Mouse (Mus musculus) intestine, embryonic 16.5 days (tissue): Measurements from ENCODE around the gene Kmt5c. TPM values are rescaled to one million over a fixed set of nuclear protein-coding genes. Genes with fewer than 3 reads are reported as not detected.

Experiments
- ATAC-seq: fragments of 200-750 bp; cut with Nextera tagmentation; 2 replicates; pipeline ENCODE4 v1.8.0; 2017; ENCODE audit warnings: moderate TSS enrichment, moderate library complexity
- H3K27ac ChIP-seq: fragments of 300-500 bp; sonication (generic); 2 replicates; pipeline ENCODE4 v1.5.1; 2014; ENCODE audit warnings: mild to moderate bottlenecking, low read length
- H3K27me3 ChIP-seq: fragments of 300-500 bp; sonication (generic); replicated peaks from 2 replicates; pipeline ENCODE4 v1.6.1; 2014; ENCODE audit warnings: low read length, control low read depth, mixed read lengths; ENCODE audit not compliant: control insufficient read depth, insufficient read depth
- H3K36me3 ChIP-seq: fragments of 300-500 bp; sonication (generic); 2 replicates; pipeline ENCODE4 v1.6.1; 2014; ENCODE audit warnings: low read length, control low read depth; ENCODE audit not compliant: control insufficient read depth, insufficient read depth
- H3K4me1 ChIP-seq: fragments of 300-500 bp; sonication (generic); 2 replicates; pipeline ENCODE4 v1.6.1; 2014; ENCODE audit warnings: low read length, control low read depth, mixed read lengths; ENCODE audit not compliant: control insufficient read depth, insufficient read depth
- H3K4me2 ChIP-seq: fragments of 300-500 bp; sonication (generic); 2 replicates; pipeline ENCODE4 v1.6.1; 2014; ENCODE audit warnings: low read depth, low read length, control low read depth
- H3K4me3 ChIP-seq: fragments of 300-500 bp; sonication (generic); 2 replicates; pipeline ENCODE4 v1.5.1; 2014; ENCODE audit warnings: mild to moderate bottlenecking, low read length
- H3K9ac ChIP-seq: fragments of 300-500 bp; sonication (generic); 2 replicates; pipeline ENCODE4 v1.6.1; 2014; ENCODE audit warnings: low read depth, low read length
- H3K9me3 ChIP-seq: fragments of 300-500 bp; sonication (generic); 2 replicates; pipeline ENCODE4 v1.6.1; 2016; ENCODE audit warnings: low read length, control low read depth; ENCODE audit not compliant: control insufficient read depth
- WGBS: fragments of 180-500 bp; shearing (Covaris S2); extraction: QIAGEN DNeasy Blood & Tissue Kit; methylation state at CpG from one replicate; pipeline ENCODE4 v1.1.7; 2014; 5-methylcytosine and 5-hydroxymethylcytosine counted together
- polyA plus RNA-seq: library from polyadenylated mRNA; unstranded; fragments of >200 nt; fragmentation: Nextera tagmentation; extraction: Ambion mirVana; gene quantifications from 2 replicates; pipeline ENCODE4 v1.2.1, GENCODE M21; 2015

Kmt5c gene
- polyA plus RNA-seq, 1 experiment from 2014 or later = 76.0 TPM

DNA sequence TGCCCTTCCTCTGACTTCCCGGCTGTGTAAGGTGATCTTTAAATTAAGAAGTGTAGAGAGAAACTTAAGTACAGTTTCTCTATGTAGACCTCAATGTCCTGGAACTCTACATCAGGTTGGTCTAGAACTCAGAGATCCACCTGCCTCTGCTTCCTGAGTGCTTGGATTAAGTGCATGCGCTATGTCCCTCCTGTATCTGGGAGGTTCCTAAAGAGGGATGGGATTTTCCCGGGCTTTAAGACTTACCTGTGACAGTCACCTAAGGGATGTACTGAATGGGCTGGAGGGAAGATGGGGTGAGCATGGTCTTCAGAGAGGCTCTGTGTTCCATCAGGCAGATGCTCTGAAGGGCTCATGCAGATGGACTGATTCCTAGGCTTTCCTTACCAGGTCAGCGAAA lies 53.8 kb downstream of the Kmt5c start:
- Histone ChIP-seq H3K9ac (peak overlapping the region; percentile 97), H3K4me3 (peak overlapping the region; percentile 87), H3K27ac (peak overlapping the region; percentile 95), H3K4me1 (peaks cover 23% of the 10 kb centered on the region), H3K27me3 (no peaks in the 10 kb centered on the region), H3K9me3 (no peaks in the 10 kb centered on the region), H3K36me3 (peaks cover 19% of the 10 kb centered on the region), H3K4me2 (peak overlapping the region; percentile 92)
- 35% methylated on average over 4 of the region's 4 CpGs for WGBS
- no peak for ATAC-seq

GRCm38 (mm10) chr7:4794631-4795168 lies 54.8 kb downstream of the Kmt5c start:
- H3K4me3 ChIP-seq = peak overlapping the region; percentile 87; the same call in 1 of the 2 replicates

GRCm38 (mm10) chr7:4795767-4796433 lies 56.0 kb downstream of the Kmt5c start:
- no peak overlapping the region; the same call in 1 of the 2 replicates for H3K27ac ChIP-seq
- H3K9me3 ChIP-seq = no peaks in the 10 kb centered on the region
- H3K36me3 ChIP-seq = peaks cover 19% of the 10 kb centered on the region
- H3K27me3 ChIP-seq = no peaks in the 10 kb centered on the region
- 70% methylated on average over 7 of the region's 7 CpGs for WGBS
- H3K4me1 ChIP-seq = peaks cover 17% of the 10 kb centered on the region
- H3K9ac ChIP-seq = no peak overlapping the region
- no peak overlapping the region for H3K4me2 ChIP-seq
- 0 out of 2 replicates have a peak, but pooled peaks have one; percentile 2 for ATAC-seq
- no peak overlapping the region for H3K4me3 ChIP-seq

More at GRCm38 (mm10) chr7:4794631-4795168, 54.8 kb downstream of the Kmt5c start:
- Histone ChIP-seq H3K4me1 (peaks cover 20% of the 10 kb centered on the region), H3K9me3 (no peaks in the 10 kb centered on the region), H3K27me3 (no peaks in the 10 kb centered on the region), H3K9ac (peak overlapping the region; percentile 97; the same call in 1 of the 2 replicates), H3K27ac (peak overlapping the region; percentile 56), H3K4me2 (peak overlapping the region; percentile 92; the same call in 1 of the 2 replicates), H3K36me3 (peaks cover 19% of the 10 kb centered on the region)
- WGBS = 76% methylated on average over 3 of the region's 3 CpGs
- ATAC-seq = peak; percentile 12; the same call in 1 of the 2 replicates

Other genes starting within 250 kb of the Kmt5c start
- gene Ppp1r12c, start 238.4 kb upstream of the Kmt5c start, polyA plus RNA-seq = 17.0 and 17.3 TPM in 2 replicates
- 23.0 and 23.2 TPM in 2 replicates for gene Tnnt1, start 223.7 kb upstream of the Kmt5c start, polyA plus RNA-seq
- gene Tnni3, start 215.9 kb upstream of the Kmt5c start, polyA plus RNA-seq = 1.6 TPM in 2 replicates
- gene Dnaaf3, start 207.7 kb upstream of the Kmt5c start, polyA plus RNA-seq = 1.1 and 1.3 TPM in 2 replicates
- gene Syt5, start 192.6 kb upstream of the Kmt5c start, polyA plus RNA-seq = 5.9 and 6.8 TPM in 2 replicates
- gene Ptprh, start 136.1 kb upstream of the Kmt5c start, polyA plus RNA-seq = 3.0 and 4.7 TPM in 2 replicates
- 16.3 and 23.2 TPM in 2 replicates for gene Tmem86b, start 108.7 kb upstream of the Kmt5c start, polyA plus RNA-seq
- 2.6 and 2.9 TPM in 2 replicates for gene Ppp6r1, start 81.1 kb upstream of the Kmt5c start, polyA plus RNA-seq
- 84.9 and 95.4 TPM in 2 replicates for gene Hspbp1, start 55.0 kb upstream of the Kmt5c start, polyA plus RNA-seq
- 0.86 and 1.4 TPM in 2 replicates for gene Brsk1, start 49.5 kb upstream of the Kmt5c start, polyA plus RNA-seq
- gene Tmem150b, start 14.9 kb upstream of the Kmt5c start, polyA plus RNA-seq = 4.4 and 5.4 TPM in 2 replicates
- 38.1 and 50.6 TPM in 2 replicates for gene Cox6b2, start 13.0 kb downstream of the Kmt5c start, polyA plus RNA-seq
- not detected in 2 replicates for gene Fam71e2, start 31.2 kb downstream of the Kmt5c start, polyA plus RNA-seq
- gene Il11, start 42.7 kb downstream of the Kmt5c start, polyA plus RNA-seq = 0.09 TPM in 1 of 2 replicates, not detected in the other
- gene Tmem190, start 42.8 kb downstream of the Kmt5c start, polyA plus RNA-seq = 0.75 and 1.0 TPM in 2 replicates
- gene Tmem238, start 49.5 kb downstream of the Kmt5c start, polyA plus RNA-seq = 32.8 and 35.9 TPM in 2 replicates
- gene Rpl28, start 52.8 kb downstream of the Kmt5c start, polyA plus RNA-seq = 320 and 345 TPM in 2 replicates
- 238 and 256 TPM in 2 replicates for gene Ube2s, start 72.5 kb downstream of the Kmt5c start, polyA plus RNA-seq
- gene Shisa7, start 104.6 kb downstream of the Kmt5c start, polyA plus RNA-seq = 0.12 and 0.15 TPM in 2 replicates
- gene Isoc2b, start 130.1 kb downstream of the Kmt5c start, polyA plus RNA-seq = 17.8 and 22.9 TPM in 2 replicates
- 1.4 TPM in 2 replicates for gene Isoc2a, start 137.0 kb downstream of the Kmt5c start, polyA plus RNA-seq
- not detected in 2 replicates for gene Gm36210, start 166.4 kb downstream of the Kmt5c start, polyA plus RNA-seq
- gene Zfp628, start 175.1 kb downstream of the Kmt5c start, polyA plus RNA-seq = 2.7 TPM in 2 replicates
- 3.1 and 3.6 TPM in 2 replicates for gene Nat14, start 181.9 kb downstream of the Kmt5c start, polyA plus RNA-seq
- 3.6 and 3.7 TPM in 2 replicates for gene Ssc5d, start 185.7 kb downstream of the Kmt5c start, polyA plus RNA-seq
- gene Sbk2, start 224.3 kb downstream of the Kmt5c start, polyA plus RNA-seq = 0.56 and 0.58 TPM in 2 replicates
- not detected in 2 replicates for gene Sbk3, start 231.1 kb downstream of the Kmt5c start, polyA plus RNA-seq